Mouse (Mus musculus) heart, embryonic 16.5 days (tissue): Measurements from ENCODE around the gene Mob3a. TPM values are rescaled to one million over a fixed set of nuclear protein-coding genes. Genes with fewer than 3 reads are reported as not detected.
A peak's percentile ranks its signal among the peaks of the same experiment; 100 is the strongest.

Experiments used
- ATAC-seq: fragments of 200-750 bp; cut with Nextera tagmentation; replicated peaks from 2 replicates; pipeline ENCODE4 v1.8.0; 2017; ENCODE audit warnings: moderate number of reproducible peaks; ENCODE audit not compliant: insufficient read depth, low FRiP score; ENCODE audit errors: extremely low read depth
- H3K27ac ChIP-seq: fragments of 300-500 bp; sonication (generic); 2 replicates; pipeline ENCODE4 v1.5.1; 2014; ENCODE audit warnings: mild to moderate bottlenecking, low read length, control low read depth, moderate library complexity
- H3K27me3 ChIP-seq: fragments of 300-500 bp; sonication (generic); 2 replicates; pipeline ENCODE4 v1.6.1; 2014; ENCODE audit warnings: low read length, mixed read lengths; ENCODE audit not compliant: control insufficient read depth, insufficient read depth
- H3K36me3 ChIP-seq: fragments of 300-500 bp; sonication (generic); 2 replicates; pipeline ENCODE4 v1.6.1; 2014; ENCODE audit not compliant: control insufficient read depth, insufficient read depth
- H3K4me1 ChIP-seq: fragments of 300-500 bp; sonication (generic); 2 replicates; pipeline ENCODE4 v1.6.1; 2014; ENCODE audit warnings: low read length, mixed read lengths; ENCODE audit not compliant: control insufficient read depth, insufficient read depth
- H3K4me2 ChIP-seq: fragments of 300-500 bp; sonication (generic); 2 replicates; pipeline ENCODE4 v1.6.1; 2014; ENCODE audit warnings: low read depth, mild to moderate bottlenecking, control low read depth, low read length
- H3K4me3 ChIP-seq: fragments of 300-500 bp; sonication (generic); 2 replicates; pipeline ENCODE4 v1.5.1; 2014; ENCODE audit warnings: mild to moderate bottlenecking, control low read depth, low read length
- H3K9ac ChIP-seq: fragments of 300-500 bp; sonication (generic); 2 replicates; pipeline ENCODE4 v1.6.1; 2014; ENCODE audit warnings: low read length, control low read depth
- H3K9me3 ChIP-seq: fragments of 300-500 bp; sonication (generic); replicated peaks from 2 replicates; pipeline ENCODE4 v1.6.1; 2016; ENCODE audit warnings: low read length; ENCODE audit not compliant: control insufficient read depth
- whole genome bisulfite sequencing: fragments of 180-500 bp; shearing (Covaris S2); extraction: QIAGEN DNeasy Blood & Tissue Kit; methylation state at CpG from one replicate; pipeline ENCODE4 v1.1.7; 2014; 5-methylcytosine and 5-hydroxymethylcytosine counted together
- polyA plus RNA-seq: library from polyadenylated mRNA; unstranded; fragments of >200 nt; fragmentation: Nextera tagmentation; extraction: Ambion mirVana; gene quantifications from 2 replicates; pipeline ENCODE4 v1.2.1, GENCODE M21; 2015

Mob3a gene
- polyA plus RNA-seq, 1 experiment from 2014 or later: 33.4 TPM

DNA sequence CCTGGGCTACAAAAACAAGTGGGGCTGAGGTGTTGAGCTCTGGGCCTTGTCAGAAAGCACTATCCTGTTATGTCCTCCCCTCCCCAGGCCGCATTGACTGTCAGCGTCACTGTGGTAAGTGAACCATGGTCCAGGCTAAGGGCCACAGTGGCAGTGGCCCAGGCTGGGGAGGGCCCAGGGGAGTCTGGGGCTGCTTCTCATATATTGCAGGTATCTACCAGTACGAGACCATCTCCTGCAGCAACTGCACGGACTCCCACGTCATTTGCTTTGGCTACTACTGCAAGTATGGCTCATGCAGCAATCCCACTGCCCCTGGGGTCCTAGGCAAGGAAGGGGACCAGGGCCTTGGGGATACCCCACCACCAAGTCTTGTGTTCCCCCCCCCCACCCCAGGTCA, 1.9 kb upstream of the Mob3a start:
- H3K4me1 ChIP-seq: peaks cover 18% of the 10 kb centered on the region
- H3K9ac ChIP-seq: no peak overlapping the region
- peaks cover 15% of the 10 kb centered on the region for H3K36me3 ChIP-seq
- no peak overlapping the region for H3K27ac ChIP-seq
- no peaks in the 10 kb centered on the region for H3K9me3 ChIP-seq
- WGBS: 77% methylated on average over 5 of the region's 5 CpGs
- H3K4me2 ChIP-seq: peak overlapping the region; percentile 92
- H3K4me3 ChIP-seq: no peak overlapping the region
- no peaks in the 10 kb centered on the region for H3K27me3 ChIP-seq
- ATAC-seq: no peak

- Histone ChIP-seq H3K9ac (peak overlapping the region; percentile 77), H3K36me3 (peaks cover 6% of the 10 kb centered on the region), H3K27me3 (no peaks in the 10 kb centered on the region), H3K9me3 (no peaks in the 10 kb centered on the region), H3K4me2 (peak overlapping the region; percentile 92), H3K27ac (peak overlapping the region; percentile 81), H3K4me3 (peak overlapping the region; percentile 79), H3K4me1 (peaks cover 23% of the 10 kb centered on the region)
- 2% methylated on average over 47 of the region's 47 CpGs for WGBS
- peak; percentile 80 for ATAC-seq
These were observed 986 bp upstream of the Mob3a start for GRCm38 (mm10) chr10:80702536-80703390.

- WGBS: 23% methylated on average over 4 of the region's 4 CpGs
- Histone ChIP-seq H3K27ac (peak overlapping the region; percentile 13; the same call in 1 of the 2 replicates), H3K9ac (no peak overlapping the region), H3K36me3 (no peaks in the 10 kb centered on the region), H3K4me2 (peak overlapping the region; percentile 78), H3K27me3 (no peaks in the 10 kb centered on the region), H3K4me1 (peaks cover 34% of the 10 kb centered on the region), H3K4me3 (peak overlapping the region; percentile 79), H3K9me3 (no peaks in the 10 kb centered on the region)
- ATAC-seq: no peak
These were observed 1.0 kb downstream of the Mob3a start for GRCm38 (mm10) chr10:80700732-80701131.

GRCm38 (mm10) chr10:80700038-80700504, 1.7 kb downstream of the Mob3a start:
- Histone ChIP-seq H3K27me3 (no peaks in the 10 kb centered on the region), H3K4me3 (peak overlapping the region; percentile 18; the same call in 1 of the 2 replicates), H3K4me2 (peak overlapping the region; percentile 78), H3K4me1 (peaks cover 34% of the 10 kb centered on the region), H3K36me3 (no peaks in the 10 kb centered on the region), H3K9ac (peak overlapping the region; percentile 6; the same call in 1 of the 2 replicates), H3K27ac (0 out of 2 replicates have a peak overlapping the region, but pooled peaks have one; percentile 13), H3K9me3 (no peaks in the 10 kb centered on the region)
- WGBS: 82% methylated on average over 7 of the region's 7 CpGs
- ATAC-seq: no peak

- no peak overlapping the region for H3K4me3 ChIP-seq
- WGBS: 86% methylated on average over 9 of the region's 9 CpGs
- H3K4me1 ChIP-seq: peaks cover 35% of the 10 kb centered on the region
- H3K9ac ChIP-seq: no peak overlapping the region; the same call in 1 of the 2 replicates
- H3K9me3 ChIP-seq: no peaks in the 10 kb centered on the region
- H3K4me2 ChIP-seq: no peak overlapping the region
- no peaks in the 10 kb centered on the region for H3K27me3 ChIP-seq
- ATAC-seq: no peak
- peaks cover 4% of the 10 kb centered on the region for H3K36me3 ChIP-seq
- no peak overlapping the region for H3K27ac ChIP-seq
These were observed 3.2 kb downstream of the Mob3a start for GRCm38 (mm10) chr10:80698605-80699004.

DNA sequence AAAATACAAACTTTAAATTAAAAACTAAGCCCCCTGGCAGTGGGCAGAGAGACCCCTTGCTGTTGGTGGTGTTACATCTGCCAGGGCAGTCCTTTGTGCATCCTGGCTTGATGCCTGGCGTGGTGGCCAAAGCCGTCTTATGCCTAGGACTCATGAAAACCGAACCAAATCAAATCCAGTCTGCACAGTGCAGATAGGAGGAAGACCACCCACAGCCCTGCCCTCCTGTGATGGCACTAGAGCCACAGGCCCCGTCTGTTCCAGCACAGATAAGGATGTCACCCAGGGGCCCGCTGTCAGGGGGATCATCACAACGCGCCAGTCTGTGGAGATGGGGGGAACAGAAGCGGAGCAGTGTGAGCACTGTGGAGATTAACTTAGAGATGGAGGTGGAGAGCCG, 4.0 kb downstream of the Mob3a start:
- H3K4me1 ChIP-seq: peaks cover 33% of the 10 kb centered on the region
- no peak overlapping the region for H3K27ac ChIP-seq
- peaks cover 4% of the 10 kb centered on the region for H3K36me3 ChIP-seq
- H3K9me3 ChIP-seq: no peaks in the 10 kb centered on the region
- ATAC-seq: no peak
- H3K9ac ChIP-seq: no peak overlapping the region
- H3K4me3 ChIP-seq: no peak overlapping the region
- no peak overlapping the region for H3K4me2 ChIP-seq
- WGBS: 62% methylated on average over 9 of the region's 9 CpGs
- no peaks in the 10 kb centered on the region for H3K27me3 ChIP-seq

GRCm38 (mm10) chr10:80697393-80697787, 4.4 kb downstream of the Mob3a start:
- Histone ChIP-seq H3K4me3 (no peak overlapping the region), H3K9ac (no peak overlapping the region), H3K36me3 (peaks cover 4% of the 10 kb centered on the region), H3K27me3 (no peaks in the 10 kb centered on the region), H3K27ac (no peak overlapping the region), H3K4me2 (no peak overlapping the region), H3K9me3 (no peaks in the 10 kb centered on the region), H3K4me1 (peaks cover 34% of the 10 kb centered on the region)
- no peak for ATAC-seq
- 90% methylated on average over 8 of the region's 8 CpGs for WGBS

DNA sequence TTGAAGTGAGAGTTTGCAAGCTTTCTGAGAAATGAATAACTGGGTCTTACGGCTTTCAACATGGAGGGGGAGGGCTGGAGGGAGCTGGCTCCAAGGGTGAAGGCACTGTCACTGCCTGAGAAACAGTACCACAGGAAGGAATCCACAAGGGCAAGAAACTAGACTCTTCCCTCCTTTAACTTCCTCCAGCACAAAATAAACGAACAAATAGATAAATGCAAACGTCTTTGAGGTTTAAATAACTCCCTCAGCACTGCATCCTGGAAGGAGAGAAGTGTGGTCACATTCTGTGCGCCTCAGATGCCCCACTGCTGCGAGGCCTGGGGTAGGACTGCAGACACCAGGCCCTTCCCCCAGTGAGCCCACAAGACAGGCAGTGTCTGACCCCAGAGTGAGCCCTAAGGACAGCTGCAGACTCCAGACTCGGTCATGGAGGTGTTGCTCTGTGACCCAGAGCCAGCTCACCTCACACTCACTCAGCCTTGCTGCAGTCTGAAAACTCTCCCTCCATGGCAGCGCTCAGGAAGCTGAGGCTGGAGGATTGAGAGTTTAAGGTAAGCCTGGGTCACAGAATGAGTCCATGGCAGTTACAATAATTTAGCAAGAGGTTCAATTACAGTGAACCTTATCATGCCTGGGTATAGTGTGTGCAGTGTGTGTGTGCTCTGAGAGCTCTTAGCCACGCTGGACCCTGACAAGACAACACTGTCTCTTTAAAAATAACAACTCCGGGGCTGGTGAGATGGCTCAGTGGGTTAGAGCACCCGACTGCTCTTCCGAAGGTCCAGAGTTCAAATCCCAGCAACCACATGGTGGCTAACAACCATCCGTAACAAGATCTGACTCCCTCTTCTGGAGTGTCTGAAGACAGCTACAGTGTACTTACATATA, 5.0 kb downstream of the Mob3a start:
- Histone ChIP-seq H3K9me3 (no peaks in the 10 kb centered on the region), H3K27me3 (no peaks in the 10 kb centered on the region), H3K4me3 (no peak overlapping the region), H3K27ac (peak overlapping the region; percentile 76), H3K4me2 (peak overlapping the region; percentile 23; the same call in 1 of the 2 replicates), H3K9ac (peak overlapping the region; percentile 35), H3K4me1 (peaks cover 34% of the 10 kb centered on the region), H3K36me3 (peaks cover 4% of the 10 kb centered on the region)
- WGBS: 52% methylated on average over 11 of the region's 12 CpGs
- ATAC-seq: no peak
